Mouse (Mus musculus) embryonic stem cell, embryonic (primary cell): ENCODE results near the gene Notch2.

Experiments
- CTCF ChIA-PET, 4 experiments: fragments of 300-600 bp in 2 of 4; fragments of 350-600 bp in 2 of 4; sonication (Branson Sonifier 250); formaldehyde crosslinking; loops; one replicate each; lab custom pipeline; 2022; ENCODE audit warnings: inconsistent platforms in 2 of 4; lab: Charles Lee
- POLR2A ChIA-PET, 4 experiments: fragments of 300-600 bp in 2 of 4; fragments of 350-600 bp in 2 of 4; sonication (Branson Sonifier 250); formaldehyde crosslinking; loops; one replicate each; lab custom pipeline; 2022; ENCODE audit warnings: antibody characterized with exemption in 4 of 4, inconsistent platforms in 1 of 4; lab: Charles Lee

Notch2 gene

GRCm38 (mm10) chr3:98092680-98093370, 79.5 kb downstream of the Notch2 start:
- ChIA-PET CTCF (no interaction called here), POLR2A (interaction anchor here in 1 of 4 experiments (1.1 kb wide), 1 partner anchor 9 kb away, joined by 3 read pairs; no protein-coding TSS in a partner anchor)

- POLR2A ChIA-PET = interaction anchor here in 2 of 4 experiments (0.6 to 0.7 kb wide), 2 partner anchors 96 to 160 kb away, joined by 3 to 5 read pairs; no protein-coding TSS in a partner anchor
- CTCF ChIA-PET = no interaction called here
Observed at GRCm38 (mm10) chr3:98093954-98094353, 80.6 kb downstream of the Notch2 start.

GRCm38 (mm10) chr3:98094629-98095583, 81.6 kb downstream of the Notch2 start:
- ChIA-PET CTCF (no interaction called here), POLR2A (interaction anchor here in 1 of 4 experiments (0.6 to 1.3 kb wide), 3 partner anchors 68 to 243 kb away, joined by 3 to 5 read pairs (median 3); no protein-coding TSS in a partner anchor)

GRCm38 (mm10) chr3:98096981-98097380, 83.7 kb downstream of the Notch2 start:
- CTCF ChIA-PET = no interaction called here
- POLR2A ChIA-PET = no interaction called here

GRCm38 (mm10) chr3:98098676-98099075, 85.3 kb downstream of the Notch2 start:
- CTCF ChIA-PET = interaction anchor here in 1 of 4 experiments (0.8 to 1.2 kb wide), 3 partner anchors 15 to 182 kb away, joined by 3 to 4 read pairs (median 3); partner anchors contain the start of gene Hmgcs2
- POLR2A ChIA-PET = interaction anchor here in 2 of 4 experiments (0.6 to 1.4 kb wide), 2 partner anchors 33 to 198 kb away, joined by 3 read pairs; partner anchors contain the start of gene Sec22b (in 1 of the 2)

GRCm38 (mm10) chr3:98099287-98099686, 86.0 kb downstream of the Notch2 start:
- ChIA-PET CTCF (interaction anchor here in 1 of 4 experiments (0.8 to 1.2 kb wide), 3 partner anchors 16 to 181 kb away, joined by 3 to 4 read pairs (median 3); partner anchors contain the start of gene Hmgcs2), POLR2A (interaction anchor here in 3 of 4 experiments (0.6 to 1.6 kb wide), 4 partner anchors 10 to 199 kb away, joined by 3 to 4 read pairs (median 3); partner anchors contain the start of gene Sec22b (in 1 of the 3))

- POLR2A ChIA-PET = interaction anchor here in 2 of 4 experiments (0.6 to 1.3 kb wide), 3 partner anchors 11 to 1537 kb away, joined by 4 to 6 read pairs (median 4); no protein-coding TSS in a partner anchor
Observed at GRCm38 (mm10) chr3:98101541-98101940, 88.2 kb downstream of the Notch2 start.

GRCm38 (mm10) chr3:98104851-98105471, 91.6 kb downstream of the Notch2 start:
- ChIA-PET POLR2A (interaction anchor here in 1 of 4 experiments (0.9 kb wide), 1 partner anchor 14 kb away, joined by 3 read pairs; no protein-coding TSS in a partner anchor), CTCF (no interaction called here)

More at GRCm38 (mm10) chr3:98101541-98101940, 88.2 kb downstream of the Notch2 start:
- CTCF ChIA-PET = no interaction called here

- POLR2A ChIA-PET = no interaction called here
- CTCF ChIA-PET = interaction anchor here in 1 of 4 experiments (0.7 kb wide), 1 partner anchor 216 kb away, joined by 3 read pairs; no protein-coding TSS in a partner anchor
Observed at GRCm38 (mm10) chr3:98105496-98105895, 92.2 kb downstream of the Notch2 start.

GRCm38 (mm10) chr3:98106115-98106514, 92.8 kb downstream of the Notch2 start:
- ChIA-PET POLR2A (interaction anchor here in 1 of 4 experiments (0.6 kb wide), 1 partner anchor 20 kb away, joined by 3 read pairs; no protein-coding TSS in a partner anchor), CTCF (interaction anchor here in 1 of 4 experiments (0.7 kb wide), 1 partner anchor 217 kb away, joined by 3 read pairs; no protein-coding TSS in a partner anchor)

GRCm38 (mm10) chr3:98106590-98107313, 93.4 kb downstream of the Notch2 start:
- ChIA-PET POLR2A (interaction anchor here in 1 of 4 experiments (0.6 kb wide), 1 partner anchor 21 kb away, joined by 3 read pairs; no protein-coding TSS in a partner anchor), CTCF (no interaction called here)

- POLR2A ChIA-PET = interaction anchor here in 1 of 4 experiments (0.9 to 1.4 kb wide), 2 partner anchors 8 to 28 kb away, joined by 3 to 4 read pairs; no protein-coding TSS in a partner anchor
Observed at GRCm38 (mm10) chr3:98108416-98108815, 95.1 kb downstream of the Notch2 start.

GRCm38 (mm10) chr3:98108866-98109265, 95.5 kb downstream of the Notch2 start:
- ChIA-PET CTCF (no interaction called here), POLR2A (interaction anchor here in 1 of 4 experiments (1.4 kb wide), 1 partner anchor 9 kb away, joined by 4 read pairs; no protein-coding TSS in a partner anchor)

More at GRCm38 (mm10) chr3:98108416-98108815, 95.1 kb downstream of the Notch2 start:
- CTCF ChIA-PET = no interaction called here

- CTCF ChIA-PET = no interaction called here
- POLR2A ChIA-PET = no interaction called here
Observed at GRCm38 (mm10) chr3:98110610-98111009, 97.3 kb downstream of the Notch2 start.

- ChIA-PET POLR2A (no interaction called here), CTCF (interaction anchor here in 1 of 4 experiments (0.6 kb wide), 1 partner anchor 184 kb away, joined by 6 read pairs; no protein-coding TSS in a partner anchor)
Observed at GRCm38 (mm10) chr3:98118252-98118651, 104.9 kb downstream of the Notch2 start.

- CTCF ChIA-PET = no interaction called here
- POLR2A ChIA-PET = no interaction called here
Observed at GRCm38 (mm10) chr3:98119338-98119737, 106.0 kb downstream of the Notch2 start.

- POLR2A ChIA-PET = no interaction called here
- CTCF ChIA-PET = no interaction called here
Observed at GRCm38 (mm10) chr3:98120884-98121283, 107.6 kb downstream of the Notch2 start.
